Mouse (Mus musculus) heart, adult 18-20 months (tissue): ENCODE results near the gene Prkcb. TPM values are rescaled to one million over a fixed set of nuclear protein-coding genes. Genes with fewer than 3 reads are reported as not detected.

Source experiments
- DNase-seq, 2 experiments: peaks; one replicate each; pipeline ENCODE4 v3.0.0; 2021 to 2022; ENCODE audit warnings: mixed read lengths in 1 of 2
- total RNA-seq, 2 experiments: library from RNA; stranded (reverse); gene quantifications; 2 replicates each; pipeline ENCODE4 v1.2.3; 2021

Gene Prkcb
- total RNA-seq, 2 experiments from 2014 or later: 3.4 to 8.6 TPM

GRCm38 (mm10) chr7:122322038-122322690, 33.6 kb downstream of the Prkcb start:
- DNase-seq: no peak

DNA sequence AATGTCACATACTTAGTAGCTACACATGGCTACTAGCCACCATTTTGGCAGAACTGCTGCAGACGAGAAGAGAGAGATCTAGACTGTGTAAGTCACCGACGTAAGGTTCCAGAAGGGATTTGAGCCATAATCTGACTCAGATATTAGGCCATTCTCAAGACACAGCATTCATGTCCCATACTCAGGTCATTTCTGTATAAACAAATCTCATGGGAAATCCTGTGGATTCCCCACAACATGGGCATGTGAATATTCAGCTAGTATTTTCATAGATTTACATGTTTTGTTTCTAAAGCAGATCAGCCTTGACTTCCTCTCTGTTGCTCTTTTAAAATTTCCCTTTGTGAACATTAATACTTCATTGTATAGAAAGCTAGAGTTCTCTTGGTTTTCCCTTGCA, 39.4 kb downstream of the Prkcb start:
- DNase-seq: no peak

DNA sequence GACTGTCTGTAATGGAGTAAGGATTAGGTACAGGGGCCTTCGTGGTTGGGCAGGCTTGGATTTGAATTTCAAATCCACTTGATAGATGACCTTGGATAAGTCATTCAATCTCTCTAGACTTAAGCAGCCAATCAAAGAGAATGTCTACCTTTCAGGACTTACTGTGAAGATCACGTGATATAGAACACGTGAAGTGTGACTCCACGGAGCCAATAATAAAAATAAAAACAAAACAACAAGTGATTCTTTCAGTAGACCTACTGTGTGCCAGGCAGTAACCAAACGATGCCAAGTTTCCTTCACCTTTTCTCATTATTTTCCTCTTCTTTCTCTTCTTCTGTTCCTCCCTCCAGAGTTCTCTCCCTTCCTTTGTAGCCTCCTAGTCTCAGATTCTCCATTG, 39.9 kb downstream of the Prkcb start:
- no peak for DNase-seq

DNA sequence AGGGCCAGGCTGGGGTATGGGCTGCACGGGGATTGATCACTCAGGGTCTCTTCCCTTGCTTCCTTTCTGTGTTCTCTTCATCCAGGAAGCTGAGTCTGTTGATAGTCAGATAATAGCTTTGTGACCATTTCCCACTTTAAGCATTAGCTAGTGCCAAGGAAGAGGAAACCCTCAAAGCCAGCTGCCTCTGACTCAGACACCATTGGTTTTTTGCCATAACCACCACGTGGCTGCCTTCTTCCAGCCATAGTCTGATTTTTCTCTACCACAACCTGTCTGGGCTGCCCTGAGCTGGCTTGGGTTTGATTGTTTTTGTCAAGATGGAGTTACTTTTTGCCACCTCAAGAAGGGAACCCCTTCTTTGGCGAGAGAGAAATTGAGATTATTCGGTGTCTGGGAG, 41.0 kb downstream of the Prkcb start:
- DNase-seq: peak in 1 of 2 experiments; percentile 31

GRCm38 (mm10) chr7:122333686-122334085, 45.1 kb downstream of the Prkcb start:
- DNase-seq: no peak

GRCm38 (mm10) chr7:122337302-122337701, 48.8 kb downstream of the Prkcb start:
- DNase-seq: no peak

DNA sequence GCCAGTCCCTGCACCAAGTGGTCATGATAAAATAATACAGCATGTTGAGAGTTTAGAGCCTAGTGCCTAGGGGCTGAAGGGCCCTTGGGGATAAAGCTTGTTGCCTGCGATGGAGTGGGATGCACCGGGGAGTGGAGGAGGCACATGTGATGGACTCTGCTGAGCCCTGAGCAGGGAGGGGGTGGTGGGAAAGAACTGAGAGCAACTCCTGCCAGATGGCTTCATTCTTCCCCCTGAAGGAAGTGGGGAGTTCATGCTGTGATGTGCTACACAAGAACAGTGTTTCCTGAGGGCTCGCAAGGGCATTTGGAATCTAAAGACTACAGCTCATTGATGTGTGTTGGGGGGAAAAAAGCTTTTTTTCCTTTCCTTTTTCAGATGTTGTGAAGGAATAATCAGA, 49.5 kb downstream of the Prkcb start:
- no peak for DNase-seq

DNA sequence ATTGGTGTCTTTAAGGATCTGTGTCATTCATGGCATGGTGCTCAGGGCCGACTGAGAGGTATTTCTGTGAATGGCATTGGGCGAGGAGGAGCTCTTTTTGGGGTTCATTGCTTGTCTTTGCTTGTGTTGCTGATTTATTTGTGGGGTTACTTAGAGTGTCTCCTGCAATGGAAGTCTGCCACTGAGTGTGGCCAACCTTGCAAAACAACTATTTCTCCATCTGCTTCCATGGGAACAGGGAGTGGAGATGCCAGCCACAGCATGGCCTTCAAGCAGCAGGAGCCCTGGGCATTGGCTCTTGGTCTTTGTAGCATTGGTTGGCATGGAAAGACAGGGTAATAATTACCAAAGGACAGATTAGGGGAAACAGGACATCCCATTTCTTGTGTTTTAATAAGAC, 50.9 kb downstream of the Prkcb start:
- no peak for DNase-seq

GRCm38 (mm10) chr7:122341813-122342212, 53.3 kb downstream of the Prkcb start:
- DNase-seq: no peak

- DNase-seq: no peak
Observed at GRCm38 (mm10) chr7:122344656-122345055, 56.1 kb downstream of the Prkcb start.

GRCm38 (mm10) chr7:122346251-122347242, 58.0 kb downstream of the Prkcb start:
- no peak for DNase-seq

- DNase-seq: peak in 1 of 2 experiments; percentile 11
Observed at GRCm38 (mm10) chr7:122347433-122347832, 58.9 kb downstream of the Prkcb start.

GRCm38 (mm10) chr7:122349961-122350360, 61.4 kb downstream of the Prkcb start:
- no peak for DNase-seq

DNA sequence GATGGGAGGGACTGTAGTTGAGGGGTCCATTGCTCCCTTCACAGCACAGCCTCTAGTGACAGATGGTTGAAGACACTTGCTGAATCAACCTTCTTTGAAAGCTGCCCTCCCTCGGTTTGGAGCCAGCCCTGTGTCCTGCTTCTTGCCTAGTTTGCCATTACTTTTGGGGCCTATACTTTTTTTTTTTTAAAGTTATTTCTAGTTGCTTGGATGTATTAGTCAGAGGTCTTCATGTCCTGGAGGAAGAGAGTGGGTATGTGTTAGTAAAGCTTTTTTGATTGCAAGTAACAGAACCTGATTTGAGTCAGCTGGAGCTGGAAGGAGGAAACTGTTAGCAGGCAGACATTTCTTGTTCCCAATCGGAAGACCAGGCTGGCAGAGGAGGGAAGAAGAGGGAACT, 62.2 kb downstream of the Prkcb start:
- no peak for DNase-seq

- no peak for DNase-seq
Observed at GRCm38 (mm10) chr7:122351816-122352215, 63.3 kb downstream of the Prkcb start.

DNA sequence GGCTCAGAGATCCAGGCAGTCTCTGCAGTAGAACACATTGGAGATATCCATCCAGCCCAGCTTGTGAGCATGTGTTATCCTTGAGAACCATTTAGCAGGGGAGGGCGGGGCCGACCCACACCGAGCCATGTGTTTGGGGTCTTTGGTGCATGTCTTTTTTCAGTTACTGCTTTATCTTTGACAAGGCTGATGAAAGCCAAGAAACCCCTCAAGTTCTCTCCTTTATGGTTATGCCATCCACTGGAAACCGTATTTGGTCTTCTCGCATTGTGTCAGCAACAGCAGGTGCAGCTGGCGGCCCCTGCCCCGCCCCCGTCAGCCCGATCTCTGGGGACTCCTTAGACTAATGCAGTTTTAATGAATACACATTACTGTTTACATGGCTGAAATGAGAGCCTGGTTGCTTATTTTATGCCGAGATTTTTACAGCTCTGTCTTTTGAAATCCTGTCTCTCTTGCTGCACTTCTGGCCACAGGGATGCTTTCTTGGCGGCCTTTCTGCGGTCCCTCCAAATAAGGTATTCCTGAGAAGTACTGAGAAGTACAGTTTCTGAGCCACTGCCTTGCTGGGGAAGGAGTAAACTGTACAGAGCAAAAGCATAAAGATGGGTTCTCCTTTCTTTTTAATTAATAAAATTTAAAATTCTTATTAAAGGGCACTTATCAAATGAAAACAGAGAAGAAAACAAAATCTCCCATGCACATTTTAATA, 64.2 kb downstream of the Prkcb start:
- no peak for DNase-seq

GRCm38 (mm10) chr7:122353329-122353728, 64.8 kb downstream of the Prkcb start:
- DNase-seq: no peak

DNA sequence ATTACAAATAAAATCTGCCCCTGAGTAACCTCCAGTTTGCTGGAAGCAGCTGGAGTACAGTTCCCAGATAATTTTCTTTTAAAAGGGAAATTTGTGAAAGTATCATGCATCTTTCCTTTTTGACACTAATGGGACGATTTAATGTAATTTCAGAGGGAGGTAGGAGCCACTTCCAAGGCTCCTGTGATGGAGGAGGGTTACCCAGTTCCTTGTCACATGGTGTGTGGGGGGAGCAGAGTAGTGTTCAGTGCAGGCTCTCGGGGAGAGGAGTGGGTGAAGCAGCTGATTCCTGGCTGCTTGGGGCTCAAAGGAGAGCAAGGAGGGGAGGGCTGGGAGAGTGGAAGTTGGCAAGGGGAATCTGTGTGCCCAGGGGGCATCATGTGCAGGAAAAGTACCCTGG, 68.4 kb downstream of the Prkcb start:
- no peak for DNase-seq

GRCm38 (mm10) chr7:122357847-122358246, 69.3 kb downstream of the Prkcb start:
- DNase-seq: peak; percentile 22 to 24

DNA sequence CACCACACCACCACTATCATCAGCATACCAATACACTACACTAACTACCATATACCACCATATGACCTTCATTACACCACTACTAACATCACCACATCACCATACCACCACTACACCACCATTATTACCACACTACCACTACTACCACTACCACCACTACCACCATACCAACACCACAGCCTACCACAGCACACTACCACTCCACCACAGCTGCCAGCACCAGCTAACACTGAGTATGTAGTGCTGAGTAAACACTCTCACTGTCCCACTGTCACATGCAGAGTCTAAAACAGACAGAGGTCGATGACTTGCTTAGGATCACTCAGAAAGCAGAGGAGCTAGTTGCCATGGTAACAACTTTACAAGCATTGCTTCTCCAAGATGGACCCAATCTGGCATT, 78.1 kb downstream of the Prkcb start:
- no peak for DNase-seq

DNA sequence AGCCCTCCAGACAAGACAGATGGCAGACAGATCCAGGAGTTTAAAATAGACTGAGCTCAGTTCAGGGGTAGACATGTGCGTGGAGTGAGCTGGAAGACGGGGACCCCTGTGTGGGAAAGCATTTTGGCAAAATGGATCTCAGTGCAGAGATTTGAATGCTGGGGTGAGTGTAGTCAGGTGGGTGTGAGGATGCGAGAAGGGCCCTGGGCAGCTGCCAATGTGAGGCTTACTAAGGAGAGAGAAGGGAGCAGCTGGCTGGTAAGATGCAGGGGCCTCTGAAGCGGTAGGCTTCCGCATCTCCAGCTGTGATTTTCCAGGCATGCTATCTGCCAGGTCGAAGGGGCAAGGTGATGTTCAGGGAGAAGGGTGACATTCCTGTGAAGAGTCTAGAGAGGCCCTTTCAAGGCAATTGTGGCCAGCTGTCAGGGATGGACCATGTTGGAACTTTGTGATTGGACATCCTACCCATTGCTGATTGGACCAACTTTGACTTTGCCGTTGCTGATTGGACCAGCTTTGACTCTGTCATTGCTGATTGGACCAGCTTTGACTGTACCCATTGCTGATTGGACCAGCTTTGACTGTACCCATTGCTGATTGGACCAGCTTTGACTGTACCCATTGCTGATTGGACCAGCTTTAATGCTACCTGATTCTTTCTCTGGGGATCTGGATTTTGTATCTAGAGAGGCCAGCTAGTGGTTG, 78.9 kb downstream of the Prkcb start:
- DNase-seq: no peak

- no peak for DNase-seq
Observed at GRCm38 (mm10) chr7:122370488-122370887, 81.9 kb downstream of the Prkcb start.
